In genomic region chr10:59267275-59267674, GRCm38 (mm10) we compare ENCODE assay signal across 19 mouse cellular contexts. TPM values are rescaled to one million over a fixed set of nuclear protein-coding genes. Genes with fewer than 3 reads are reported as not detected.
A peak's percentile ranks its signal among the peaks of the same experiment; 100 is the strongest.
DNase-seq lines count a peak whose midpoint lies in the region; ATAC-seq and TF ChIP-seq lines count a peak whose summit lies in the region.
"Had no signal": no experiment of that assay in that cellular context is flagged by ENCODE, and none has a peak within 500 bp of the region (broad histone marks: within the 10 kb centered on the region; RNA-seq: fewer than 3 reads in every experiment).

No protein-coding gene starts in this region.

- no peaks in the 10 kb centered on the region for H3K27me3 ChIP-seq in kidney, adult 2 months (replicated peaks; ENCODE audit: control insufficient read depth, insufficient read depth, low read length)
- H3K27me3 ChIP-seq in kidney, embryonic 15.5 days = no peaks in the 10 kb centered on the region
- no peaks in the 10 kb centered on the region for H3K27me3 ChIP-seq in intestine, embryonic 15.5 days (replicated peaks)
- no peaks in the 10 kb centered on the region for H3K27me3 ChIP-seq in small intestine, adult 2 months (ENCODE audit: control insufficient read depth, insufficient read depth, low read length)
- H3K27me3 ChIP-seq: CH12.LX; heart, embryonic 13.5 days; hindbrain, embryonic 15.5 days had no signal

- no peak overlapping the region for H3K9ac ChIP-seq in kidney, embryonic 15.5 days
- H3K9ac ChIP-seq in intestine, embryonic 15.5 days = no peak overlapping the region
- H3K9ac ChIP-seq: heart, embryonic 13.5 days; hindbrain, embryonic 15.5 days had no signal

- no peaks in the 10 kb centered on the region for H3K9me3 ChIP-seq in kidney, embryonic 15.5 days (replicated peaks)
- no peaks in the 10 kb centered on the region for H3K9me3 ChIP-seq in intestine, embryonic 15.5 days
- H3K9me3 ChIP-seq: embryonic facial prominence, embryonic 10.5 days; heart, embryonic 13.5 days; hindbrain, embryonic 15.5 days had no signal

- 46% methylated on average over 2 of the region's 2 CpGs for WGBS in kidney, adult 2 months
- 71% methylated on average over 2 of the region's 2 CpGs for WGBS in kidney, embryonic 15.5 days
- 56% methylated on average over 2 of the region's 2 CpGs for WGBS in intestine, embryonic 15.5 days
- 23% methylated on average over 2 of the region's 2 CpGs for WGBS in small intestine, adult 2 months

- no peak overlapping the region for H3K4me2 ChIP-seq in kidney, embryonic 15.5 days
- H3K4me2 ChIP-seq in intestine, embryonic 15.5 days (replicated peaks) = 0 out of 2 replicates have a peak overlapping the region, but pooled peaks have one; percentile 14
- H3K4me2 ChIP-seq: heart, embryonic 13.5 days; hindbrain, embryonic 15.5 days had no signal

- DNase-seq in kidney, adult 2 months = peak; percentile 57
- DNase-seq in kidney, postnatal 36 days = peak; percentile 13 to 33
- DNase-seq in kidney, postnatal 14 days = no peak
- no peak for DNase-seq in cerebellum, postnatal 4 days (ENCODE audit: low spot score in 2 of 2)
- DNase-seq: adrenal gland, postnatal 14 days; cerebellum, adult 18-20 months; cerebellum, adult 9-11 months; cerebellum, postnatal 36 days; gastrocnemius, postnatal 36 days; heart, adult 11 months; heart, postnatal 36 days had no signal

- no peak for TF ChIP-seq POLR2A in kidney, adult 2 months (IDR thresholded peaks at IDR 0.05; ENCODE audit: low read depth, low read length)
- no peak for TF ChIP-seq POLR2A in small intestine, adult 2 months (IDR thresholded peaks at IDR 0.05; ENCODE audit: low read depth, low read length)

- TF ChIP-seq CTCF in kidney, adult 2 months (conservative IDR thresholded peaks at IDR 0.05; ENCODE audit: insufficient read depth, insufficient read length, low read depth, low read length) = no peak
- TF ChIP-seq CTCF in small intestine, adult 2 months (IDR thresholded peaks at IDR 0.05; ENCODE audit: extremely low read depth, insufficient read length, insufficient replicate concordance, low read depth, low read length) = no peak

- H3K27ac ChIP-seq in kidney, adult 2 months (ENCODE audit: insufficient read depth, low read depth, low read length) = peak overlapping the region; percentile 39; the same call in 1 of the 2 replicates
- H3K27ac ChIP-seq in kidney, embryonic 15.5 days = no peak overlapping the region
- no peak overlapping the region for H3K27ac ChIP-seq in intestine, embryonic 15.5 days
- H3K27ac ChIP-seq in small intestine, adult 2 months (ENCODE audit: insufficient read depth, low read depth, low read length) = peak overlapping the region; percentile 36
- H3K27ac ChIP-seq: embryonic facial prominence, embryonic 10.5 days; heart, embryonic 13.5 days; hindbrain, embryonic 15.5 days had no signal

- H3K36me3 ChIP-seq in kidney, adult 2 months (ENCODE audit: control insufficient read depth, insufficient read depth, low read length) = no peaks in the 10 kb centered on the region
- H3K36me3 ChIP-seq in kidney, embryonic 15.5 days = no peaks in the 10 kb centered on the region
- H3K36me3 ChIP-seq in intestine, embryonic 15.5 days = no peaks in the 10 kb centered on the region
- no peaks in the 10 kb centered on the region for H3K36me3 ChIP-seq in small intestine, adult 2 months (ENCODE audit: control insufficient read depth, insufficient read depth, low read length)
- H3K36me3 ChIP-seq: embryonic facial prominence, embryonic 10.5 days; heart, embryonic 13.5 days; hindbrain, embryonic 15.5 days had no signal

- H3K4me3 ChIP-seq in kidney, adult 2 months (ENCODE audit: insufficient read depth, low read depth, low read length) = no peak overlapping the region
- no peak overlapping the region for H3K4me3 ChIP-seq in kidney, embryonic 15.5 days (replicated peaks)
- no peak overlapping the region for H3K4me3 ChIP-seq in intestine, embryonic 15.5 days (replicated peaks)
- H3K4me3 ChIP-seq in small intestine, adult 2 months (ENCODE audit: low read depth, low read length) = no peak overlapping the region
- H3K4me3 ChIP-seq: embryonic facial prominence, embryonic 10.5 days; heart, embryonic 13.5 days; hindbrain, embryonic 15.5 days had no signal

- peaks cover 12% of the 10 kb centered on the region; the same call in 1 of the 2 replicates for H3K4me1 ChIP-seq in kidney, adult 2 months (ENCODE audit: control insufficient read depth, insufficient read depth, low read length)
- peaks cover 21% of the 10 kb centered on the region for H3K4me1 ChIP-seq in kidney, embryonic 15.5 days
- peaks cover 30% of the 10 kb centered on the region for H3K4me1 ChIP-seq in intestine, embryonic 15.5 days (replicated peaks)
- peaks cover 46% of the 10 kb centered on the region for H3K4me1 ChIP-seq in small intestine, adult 2 months (ENCODE audit: control insufficient read depth, insufficient read depth, insufficient read length, low read length)
- H3K4me1 ChIP-seq: hindbrain, embryonic 15.5 days had no signal

- no peak for ATAC-seq in kidney, embryonic 15.5 days (replicated peaks; ENCODE audit: low FRiP score)
- ATAC-seq in intestine, embryonic 15.5 days = peak; percentile 40
- ATAC-seq: forebrain, embryonic 14.5 days had no signal

RNA-seq across cellular contexts. Expression of gene Sowahc, which starts 45.5 kb away (rescaled TPM):
- polyA plus RNA-seq in kidney, adult 2 months (2012; rRNA removed) = 4.3 and 4.6 TPM in 2 replicates
- polyA plus RNA-seq in kidney, embryonic 15.5 days (2015; fragmentation: Nextera tagmentation; extraction: Ambion mirVana) = 10.8 and 12.1 TPM in 2 replicates
- polyA plus RNA-seq in intestine, embryonic 15.5 days (2015; fragmentation: Nextera tagmentation; extraction: Ambion mirVana) = 11.6 and 12.0 TPM in 2 replicates
- 1.9 and 6.3 TPM in 2 replicates for polyA plus RNA-seq in small intestine, adult 2 months (2012; rRNA removed)

RNA-seq across cellular contexts. Expression of gene Sept10, which starts 45.6 kb away (rescaled TPM):
- 8.1 and 9.1 TPM in 2 replicates for polyA plus RNA-seq in kidney, adult 2 months (2012; rRNA removed)
- polyA plus RNA-seq in kidney, embryonic 15.5 days (2015; fragmentation: Nextera tagmentation; extraction: Ambion mirVana) = 52.2 and 55.2 TPM in 2 replicates
- polyA plus RNA-seq in intestine, embryonic 15.5 days (2015; fragmentation: Nextera tagmentation; extraction: Ambion mirVana) = 31.6 and 40.1 TPM in 2 replicates
- polyA plus RNA-seq in small intestine, adult 2 months (2012; rRNA removed) = 1.1 and 1.5 TPM in 2 replicates

RNA-seq across cellular contexts. Expression of gene P4ha1, which starts 55.8 kb away (rescaled TPM):
- polyA plus RNA-seq in kidney, adult 2 months (2012; rRNA removed) = 20.4 and 22.7 TPM in 2 replicates
- polyA plus RNA-seq in kidney, embryonic 15.5 days (2015; fragmentation: Nextera tagmentation; extraction: Ambion mirVana) = 68.4 TPM in 2 replicates
- polyA plus RNA-seq in intestine, embryonic 15.5 days (2015; fragmentation: Nextera tagmentation; extraction: Ambion mirVana) = 64.7 and 73.8 TPM in 2 replicates
- polyA plus RNA-seq in small intestine, adult 2 months (2012; rRNA removed) = 1.2 and 1.7 TPM in 2 replicates

Comparison
In these comparisons a context has a peak if more than half of its experiments do, and no peak if none do; other contexts are left out.
1. DNase-seq: peak in kidney, adult 2 months (single experiment) and kidney, postnatal 36 days (2 of 2); none in kidney, postnatal 14 days (single experiment) and cerebellum, postnatal 4 days (0 of 2).
2. H3K27ac ChIP-seq: peak in kidney, adult 2 months (single experiment) and small intestine, adult 2 months (single experiment); none in kidney, embryonic 15.5 days (single experiment) and intestine, embryonic 15.5 days (single experiment).